Mouse (Mus musculus) liver, adult 10 weeks (tissue): Measurements from ENCODE around the gene Gm6763. TPM values are rescaled to one million over a fixed set of nuclear protein-coding genes. Genes with fewer than 3 reads are reported as not detected.

Source experiments
- polyA plus RNA-seq: library from polyadenylated mRNA; stranded (reverse); fragments of 350-450 nt; fragmentation: Illumina TruSeq; extraction: RNeasy Lipid Tissue Mini Kit (QIAGEN cat#74804); gene quantifications from one replicate; pipeline ENCODE4 v1.2.3, GENCODE M21; 2014; ENCODE audit warnings: low read depth, low replicate concordance

Gene Gm6763
- polyA plus RNA-seq: not detected

GRCm38 (mm10) chr10:104151197-104151596 is at the start of gene Gm6763:
Gm6763 (plus strand) TSS chr10:104151497.

GRCm38 (mm10) chr10:104142687-104143086 is 8.6 kb upstream of the Gm6763 start, which contains the start of gene Gm21293:
Gm21293 (plus strand) TSS chr10:104142987.

GRCm38 (mm10) chr10:104159706-104160105 is 8.4 kb downstream of the Gm6763 start, which contains the start of gene Gm8764:
Gm8764 (plus strand) TSS chr10:104160006.

GRCm38 (mm10) chr10:104168215-104168614 is 16.9 kb downstream of the Gm6763 start, which contains the start of gene Gm21304:
Gm21304 (plus strand) TSS chr10:104168515.

GRCm38 (mm10) chr10:104176724-104177123 is 25.4 kb downstream of the Gm6763 start, which contains the start of gene Gm21312:
Gm21312 (plus strand) TSS chr10:104177024.

GRCm38 (mm10) chr10:104185233-104185632 is 33.9 kb downstream of the Gm6763 start, which contains the start of gene Gm20765:
Gm20765 (plus strand) TSS chr10:104185533.

GRCm38 (mm10) chr10:104193742-104194141 is 42.4 kb downstream of the Gm6763 start, which contains the start of gene Gm4340:
Gm4340 (plus strand) TSS chr10:104194042.

Other genes with a start within 250 kb of the Gm6763 start
- gene Gm21293, start 8.5 kb upstream of the Gm6763 start, polyA plus RNA-seq: not detected
- gene Gm8764, start 8.5 kb downstream of the Gm6763 start, polyA plus RNA-seq: not detected
- not detected for gene Gm21304, start 17.0 kb downstream of the Gm6763 start, polyA plus RNA-seq
- gene Gm21312, start 25.5 kb downstream of the Gm6763 start, polyA plus RNA-seq: not detected
- gene Gm20765, start 34.0 kb downstream of the Gm6763 start, polyA plus RNA-seq: not detected
- gene Gm4340, start 42.5 kb downstream of the Gm6763 start, polyA plus RNA-seq: not detected